Mouse (Mus musculus): ENCODE measurements at regions not wholly inside any gene's neighbourhood (a gene's known extent, or its start where the extent isn't known, plus 50 kb on each side); places are given as distances from the start of the nearest gene placed in this dataset.

- intact Hi-C loops (cut with DNase I): no loop called here
These were observed 146.4 kb downstream of the Fndc1 start for GRCm38 (mm10) chr17:7680658-7681057.

- intact Hi-C loops (cut with DNase I): no loop called here
These were observed 147.3 kb downstream of the Fndc1 start for GRCm38 (mm10) chr17:7679786-7680185.

GRCm38 (mm10) chr17:7678898-7679297 lies 148.2 kb downstream of the Fndc1 start:
- intact Hi-C loops (cut with DNase I): no loop called here

- intact Hi-C loops (cut with DNase I): no loop called here
These were observed 149.3 kb downstream of the Fndc1 start for GRCm38 (mm10) chr17:7677796-7678195.

- intact Hi-C loops (cut with DNase I): no loop called here
These were observed 149.8 kb downstream of the Fndc1 start for GRCm38 (mm10) chr17:7677301-7677700.

- intact Hi-C loops (cut with DNase I): no loop called here
These were observed 150.3 kb downstream of the Fndc1 start for GRCm38 (mm10) chr17:7676776-7677175.

- intact Hi-C loops (cut with DNase I): no loop called here
These were observed 152.6 kb downstream of the Fndc1 start for GRCm38 (mm10) chr17:7674511-7674910.

- intact Hi-C loops (cut with DNase I): no loop called here
These were observed 159.3 kb downstream of the Fndc1 start for GRCm38 (mm10) chr17:7667826-7668225.

- intact Hi-C loops (cut with DNase I): no loop called here
These were observed 160.2 kb downstream of the Fndc1 start for GRCm38 (mm10) chr17:7666781-7667398.

GRCm38 (mm10) chr17:7666207-7666606 lies 160.9 kb downstream of the Fndc1 start:
- intact Hi-C loops (cut with DNase I): no loop called here

GRCm38 (mm10) chr17:7665686-7666085 lies 161.4 kb downstream of the Fndc1 start:
- intact Hi-C loops (cut with DNase I): no loop called here

GRCm38 (mm10) chr17:7663896-7664880 lies 162.9 kb downstream of the Fndc1 start:
- intact Hi-C loops (cut with DNase I): no loop called here

- intact Hi-C loops (cut with DNase I): no loop called here
These were observed 170.6 kb downstream of the Fndc1 start for GRCm38 (mm10) chr17:7656503-7656902.

GRCm38 (mm10) chr17:7655966-7656365 lies 171.1 kb downstream of the Fndc1 start:
- intact Hi-C loops (cut with DNase I): no loop called here

- intact Hi-C loops (cut with DNase I): no loop called here
These were observed 173.0 kb downstream of the Fndc1 start for GRCm38 (mm10) chr17:7654064-7654564.

- intact Hi-C loops (cut with DNase I): no loop called here
These were observed 175.1 kb downstream of the Fndc1 start for GRCm38 (mm10) chr17:7652037-7652436.

- intact Hi-C loops (cut with DNase I): no loop called here
These were observed 176.7 kb downstream of the Fndc1 start for GRCm38 (mm10) chr17:7650417-7650816.

- intact Hi-C loops (cut with DNase I): no loop called here
These were observed 182.1 kb downstream of the Fndc1 start for GRCm38 (mm10) chr17:7644857-7645481.

- intact Hi-C loops (cut with DNase I): no loop called here
These were observed 183.5 kb downstream of the Fndc1 start for GRCm38 (mm10) chr17:7643640-7644039.

GRCm38 (mm10) chr17:7642442-7642887 lies 184.6 kb downstream of the Fndc1 start:
- intact Hi-C loops (cut with DNase I): no loop called here

- intact Hi-C loops (cut with DNase I): no loop called here
These were observed 192.8 kb downstream of the Fndc1 start for GRCm38 (mm10) chr17:7634291-7634664.
